Mouse (Mus musculus) gastrocnemius, postnatal 36 days (tissue): Measurements from ENCODE around the gene Gm13889. TPM values are rescaled to one million over a fixed set of nuclear protein-coding genes. Genes with fewer than 3 reads are reported as not detected.

Experiments
- DNase-seq, 2 experiments: peaks; one replicate each; pipeline ENCODE4 v3.0.0; 2022
- intact Hi-C: fragments of 180-260 bp; cut with DNase I; formaldehyde crosslinking; loops from one replicate; pipeline ENCODE4 v1.15.1; 2025
- long read RNA-seq, 2 experiments: library from polyadenylated mRNA; stranded (forward); transcript quantifications; one replicate each; pipeline ENCODE4 v2.0.0; 2021
- total RNA-seq, 2 experiments: library from RNA; stranded (reverse); gene quantifications; 2 replicates each; pipeline ENCODE4 v1.2.3; 2021

The Gm13889 gene
- 1 to 10 TPM; 6.1 to 7.6 TPM for total RNA-seq
- long read RNA-seq, experiment 1, partial matches to known transcripts, result 0 of 3 reads
- long read RNA-seq, experiment 1, other reads (novel, unspliced or antisense), result 0 of 3 reads
- long read RNA-seq, experiment 2, transcript Gm13889-201 (1 exons, 1,386 nt), result major isoform, 8 of 8 reads
- long read RNA-seq, experiment 2, partial matches to known transcripts, result 0 of 8 reads
- long read RNA-seq, experiment 2, other reads (novel, unspliced or antisense), result 0 of 8 reads

DNA sequence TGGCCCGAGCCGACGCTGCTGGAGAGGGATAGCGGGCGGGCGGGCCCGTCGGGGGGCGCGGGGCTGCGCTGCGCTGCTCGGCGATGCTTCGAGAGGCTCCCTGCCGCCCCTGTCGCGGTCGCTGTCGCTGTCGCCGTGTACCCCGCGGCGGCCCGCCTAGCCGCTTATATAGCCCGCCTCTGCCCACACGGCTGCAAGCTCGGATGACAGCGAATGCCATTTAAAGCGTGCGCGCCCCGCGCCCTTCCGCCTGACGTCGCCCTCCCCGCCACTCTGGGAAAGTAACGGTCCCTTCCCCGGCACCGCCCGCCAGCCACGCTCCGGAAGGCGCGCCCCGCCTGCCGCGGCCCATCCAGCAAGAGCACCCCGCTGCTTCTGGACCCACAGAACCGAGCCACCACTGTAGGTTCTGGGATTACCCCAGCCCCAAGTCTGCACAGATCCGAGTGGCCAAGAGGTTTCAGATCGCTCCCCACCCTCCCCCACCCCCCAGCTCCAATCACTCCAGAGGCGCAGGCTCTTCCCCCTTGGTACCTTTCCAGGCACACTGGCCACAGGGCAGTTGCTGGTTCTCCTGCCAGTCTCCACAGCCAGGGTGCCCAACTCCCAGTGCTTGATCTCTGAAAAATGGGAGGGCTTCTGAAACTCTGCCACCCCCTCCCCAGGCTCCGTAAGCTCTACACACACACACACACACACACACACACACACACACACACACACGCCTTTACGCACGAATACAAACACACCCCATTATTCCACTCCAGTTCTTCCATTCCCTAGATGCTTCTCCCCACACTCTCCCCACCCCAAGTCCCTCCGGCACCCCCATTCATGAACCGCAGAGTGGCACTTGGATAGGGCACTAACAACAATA is at the start of gene Gm13889:
Gm13889 (minus strand) TSS at position 294 of the 877 bp plus-strand sequence.
- DNase-seq, result peak; percentile 60 to 61
- intact Hi-C loops, result loop anchor here (1.0 to 5.0 kb wide), 2 partner anchors 45 to 87 kb away; no protein-coding TSS in a partner anchor

DNA sequence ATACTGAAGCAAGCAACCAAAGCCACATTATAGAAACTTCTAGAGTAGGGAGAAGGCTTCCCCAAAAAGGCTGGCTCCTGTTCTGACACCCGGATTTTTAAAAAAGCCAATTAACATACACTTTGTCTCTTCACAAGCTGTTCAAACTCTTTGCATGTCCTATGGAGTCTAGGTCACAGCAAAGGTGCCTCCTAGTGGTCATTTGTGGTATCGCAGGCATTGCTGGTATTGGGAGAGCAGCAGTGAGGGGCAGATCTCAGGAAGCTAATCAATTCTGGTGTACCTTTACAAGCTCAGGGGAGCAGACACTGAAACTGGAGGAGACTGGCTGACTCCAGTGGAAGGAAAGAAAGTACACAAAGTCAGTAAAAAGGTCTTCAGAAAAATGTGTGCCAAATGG is 45.3 kb upstream of the Gm13889 start:
- DNase-seq, result peak; percentile 66 to 81
- intact Hi-C loops, result no loop called here

DNA sequence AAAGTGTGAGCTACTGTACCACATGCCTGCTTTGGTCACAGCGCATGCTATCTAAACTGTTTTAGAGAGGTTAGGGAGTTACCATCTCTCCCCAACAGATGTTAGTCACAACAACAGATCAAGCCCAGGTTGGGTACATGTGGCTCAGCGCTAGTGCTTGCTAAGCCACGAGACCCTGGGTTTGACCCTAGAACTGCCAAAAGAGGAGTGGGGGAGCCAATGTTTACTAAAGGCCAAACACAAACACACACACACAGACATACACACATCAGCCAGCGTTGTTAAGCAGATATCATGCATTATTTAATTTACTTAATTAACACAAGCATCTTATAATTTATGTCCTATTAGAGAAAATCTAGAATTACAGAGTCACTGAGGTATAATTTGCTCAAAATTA is 44.9 kb upstream of the Gm13889 start:
- intact Hi-C loops, result loop anchor here (1.0 kb wide), 1 partner anchor 130 kb away; no protein-coding TSS in a partner anchor
- DNase-seq, result no peak

DNA sequence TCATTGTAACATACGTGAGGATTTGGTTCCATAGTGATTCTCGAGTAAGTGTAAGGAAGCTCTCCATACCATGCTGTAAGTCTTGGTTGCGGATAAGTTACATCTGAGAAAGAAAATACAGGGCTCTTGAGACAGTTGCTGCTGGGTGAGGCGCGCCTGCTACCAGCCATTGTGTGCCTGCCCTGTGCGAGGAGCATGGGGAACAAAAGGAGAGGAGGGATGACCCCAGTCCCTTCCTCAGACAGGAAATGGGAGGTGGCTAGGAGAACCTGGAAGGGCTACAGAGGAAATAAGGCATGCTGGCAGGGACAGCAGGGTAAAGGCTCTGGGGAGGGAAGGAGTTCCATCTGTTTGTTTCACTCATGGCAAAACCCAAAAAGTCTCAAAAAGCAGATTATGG is 44.4 kb upstream of the Gm13889 start:
- no peak for DNase-seq
- intact Hi-C loops, result loop anchor here (1.0 kb wide), 1 partner anchor 129 kb away; no protein-coding TSS in a partner anchor

DNA sequence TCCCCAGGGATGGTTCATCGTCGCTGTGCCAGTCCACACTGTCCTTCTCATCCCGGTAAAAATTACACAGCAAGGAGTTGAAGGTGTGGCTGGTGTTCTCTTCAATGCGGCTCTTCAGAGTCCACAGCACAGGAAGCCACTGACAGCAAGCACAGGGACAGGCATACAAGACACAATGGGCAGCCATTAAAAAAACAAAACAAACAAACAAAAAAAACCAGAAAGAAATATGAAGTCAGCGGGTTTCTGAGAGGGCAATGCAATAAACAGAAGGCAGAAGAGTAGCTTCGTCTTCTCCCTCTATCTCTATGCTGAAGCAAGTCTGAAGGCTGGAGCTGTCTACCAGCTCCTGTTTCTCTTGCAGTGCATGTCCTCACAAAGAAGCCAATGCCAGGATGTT is 39.3 kb upstream of the Gm13889 start, which contains the start of gene Gm27027:
Gm27027 (minus strand) TSS at position 101 of the 400 bp plus-strand sequence.
- DNase-seq, result no peak
- intact Hi-C loops, result no loop called here

DNA sequence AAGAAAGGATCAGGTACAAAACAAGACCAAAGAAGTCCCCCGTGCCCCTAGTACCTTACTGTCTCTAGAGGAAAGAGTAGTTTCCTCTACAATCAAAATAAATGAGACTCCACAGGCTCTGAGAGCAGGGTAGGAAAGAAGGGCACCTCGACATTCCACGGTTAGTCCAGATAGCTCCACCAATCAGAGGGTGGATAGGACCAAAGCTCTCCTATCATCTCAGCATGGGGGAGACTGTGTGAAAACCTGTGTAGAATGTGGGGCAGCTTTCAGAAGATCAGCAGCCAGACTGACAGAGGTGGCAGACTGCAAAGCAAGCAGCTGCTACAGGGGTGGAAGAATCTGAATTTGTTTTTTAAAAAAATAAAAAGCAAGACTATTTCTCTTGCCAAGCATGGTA is 35.8 kb upstream of the Gm13889 start:
- intact Hi-C loops, result no loop called here
- no peak for DNase-seq

DNA sequence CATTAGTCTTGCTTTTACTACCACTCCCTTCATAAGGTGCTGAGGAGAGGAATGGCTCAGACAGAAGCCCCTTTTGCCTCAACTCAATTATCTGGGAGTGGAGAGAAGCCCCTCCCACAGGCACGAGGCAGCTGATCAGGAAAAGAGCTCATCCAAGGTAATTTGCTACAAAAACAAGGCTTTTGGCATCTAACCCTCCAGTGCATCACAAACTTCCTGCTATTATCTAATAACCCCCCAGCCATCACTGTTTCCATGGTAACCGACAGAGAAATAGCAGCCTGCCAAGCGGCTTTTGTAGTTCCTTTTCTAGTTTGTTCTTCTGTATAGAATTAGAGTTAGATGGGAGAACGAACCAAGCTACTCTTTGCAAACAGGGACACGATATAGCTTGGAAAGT is 35.3 kb upstream of the Gm13889 start:
- intact Hi-C loops, result no loop called here

DNA sequence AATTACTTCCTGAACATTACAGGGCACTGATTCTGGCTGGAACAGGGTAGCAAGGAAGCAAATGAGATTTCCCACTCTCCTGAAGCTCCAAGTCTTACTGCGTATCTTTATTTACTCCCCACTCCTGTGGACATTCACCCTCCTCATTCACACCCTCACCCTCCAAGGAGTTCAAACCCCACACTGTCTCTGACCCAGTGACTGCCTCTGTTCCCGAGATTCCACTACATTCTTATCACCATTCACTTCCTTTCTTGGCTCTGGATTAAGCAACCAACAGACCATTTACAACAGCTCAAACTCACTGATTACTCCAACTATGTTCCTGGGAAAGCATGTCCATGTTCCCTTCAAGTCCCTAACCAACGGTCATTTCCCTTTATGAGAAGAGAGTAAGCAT is 34.3 kb upstream of the Gm13889 start:
- intact Hi-C loops, result no loop called here
- no peak for DNase-seq

More for the DNA sequence above, 35.3 kb upstream of the Gm13889 start:
- DNase-seq, result no peak

DNA sequence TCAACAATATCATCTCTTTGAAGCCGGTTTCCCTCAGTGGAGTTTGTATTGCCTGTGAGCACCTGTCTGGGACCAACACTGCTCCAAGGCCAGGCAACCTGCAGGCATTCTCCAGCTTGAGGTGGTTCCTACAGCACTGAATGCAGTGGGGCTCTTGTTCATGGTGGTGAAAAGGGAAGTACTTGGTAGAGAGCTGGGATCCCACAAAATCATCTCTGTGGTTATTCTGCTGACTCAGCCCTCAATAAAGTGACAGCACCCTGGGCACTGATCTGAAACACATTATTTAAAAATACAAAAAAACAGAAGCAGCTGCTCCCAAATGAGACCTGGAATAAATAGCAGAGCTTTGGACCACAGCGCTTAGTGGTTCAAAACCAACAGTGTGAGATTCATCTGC is 31.4 kb upstream of the Gm13889 start:
- no peak for DNase-seq
- intact Hi-C loops, result no loop called here

DNA sequence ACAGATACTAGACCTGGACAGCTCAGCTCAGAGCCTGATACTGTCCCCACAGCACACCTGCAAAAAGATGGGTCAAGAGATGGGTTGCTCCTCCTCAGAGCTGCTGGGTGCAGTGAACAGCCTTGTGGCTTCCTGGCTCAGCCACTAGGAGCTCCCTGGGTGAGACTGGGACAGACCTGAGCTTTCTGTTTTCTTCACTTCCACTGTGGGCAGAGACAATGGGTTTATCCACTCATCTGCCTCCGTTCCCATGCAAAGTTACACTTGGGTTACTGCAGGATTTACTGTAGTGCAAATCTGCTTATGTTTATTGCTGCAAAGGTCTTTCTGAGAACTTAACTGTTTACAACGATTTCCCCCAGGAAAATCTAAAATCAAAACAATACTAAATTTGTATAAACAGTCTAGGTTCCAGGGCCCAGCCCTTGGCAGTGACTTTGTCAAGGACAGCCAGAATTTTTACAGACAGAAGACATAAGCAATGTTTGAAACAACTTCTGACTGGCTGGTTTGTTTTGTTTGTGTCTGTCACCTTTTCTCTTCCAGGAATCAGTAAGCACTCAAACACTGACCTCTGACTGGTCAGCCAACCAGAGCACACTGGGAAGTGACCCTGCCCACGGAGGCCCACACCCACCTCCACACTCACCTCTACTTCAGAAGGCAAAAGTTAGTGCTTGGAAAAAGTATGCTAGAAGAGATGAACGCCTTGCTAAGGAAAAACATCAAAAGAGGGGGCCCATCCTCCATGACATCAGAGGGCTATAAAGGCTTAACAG is 25.6 kb upstream of the Gm13889 start:
- intact Hi-C loops, result no loop called here
- no peak for DNase-seq

DNA sequence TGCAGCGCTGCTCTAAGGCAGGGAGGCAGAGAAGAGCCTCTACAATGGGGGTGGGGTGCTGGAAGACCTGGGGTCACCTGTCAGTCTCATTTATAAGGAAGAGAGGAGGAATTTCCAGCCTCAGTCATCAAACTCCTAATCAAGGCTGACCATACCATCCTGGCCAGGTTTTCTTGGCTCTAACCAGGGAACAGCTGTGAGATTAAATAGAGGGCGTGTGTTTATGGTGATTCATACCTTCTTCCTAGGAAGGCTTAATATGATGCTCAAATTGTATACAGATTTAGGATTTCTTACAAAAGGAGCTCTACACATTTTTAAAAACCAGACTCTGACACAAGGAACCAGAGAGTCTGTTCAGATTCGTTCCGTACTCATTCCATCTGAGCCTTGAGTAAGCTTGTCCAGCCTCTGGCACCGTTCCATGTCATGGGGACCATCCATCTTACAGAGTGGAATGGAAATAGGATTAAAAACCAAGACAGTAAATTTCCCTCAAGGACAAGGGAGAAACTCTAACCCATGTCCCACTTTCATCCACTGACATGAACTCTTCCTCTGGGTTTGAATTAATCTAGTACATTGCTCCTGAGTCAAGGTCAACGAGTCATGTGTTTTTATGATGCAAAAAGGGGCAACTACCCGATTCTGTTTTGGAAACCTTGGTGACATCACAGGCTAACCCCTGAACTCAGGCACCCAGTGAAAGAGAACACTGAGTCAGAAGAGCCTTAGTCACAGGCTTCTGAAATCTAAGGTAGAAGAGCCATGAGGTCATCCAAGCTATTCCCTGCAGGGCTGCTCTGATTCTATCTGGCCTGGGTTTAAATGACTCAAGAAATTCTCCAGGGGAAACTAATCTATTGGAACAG is 22.5 kb upstream of the Gm13889 start:
- intact Hi-C loops, result no loop called here
- no peak for DNase-seq

DNA sequence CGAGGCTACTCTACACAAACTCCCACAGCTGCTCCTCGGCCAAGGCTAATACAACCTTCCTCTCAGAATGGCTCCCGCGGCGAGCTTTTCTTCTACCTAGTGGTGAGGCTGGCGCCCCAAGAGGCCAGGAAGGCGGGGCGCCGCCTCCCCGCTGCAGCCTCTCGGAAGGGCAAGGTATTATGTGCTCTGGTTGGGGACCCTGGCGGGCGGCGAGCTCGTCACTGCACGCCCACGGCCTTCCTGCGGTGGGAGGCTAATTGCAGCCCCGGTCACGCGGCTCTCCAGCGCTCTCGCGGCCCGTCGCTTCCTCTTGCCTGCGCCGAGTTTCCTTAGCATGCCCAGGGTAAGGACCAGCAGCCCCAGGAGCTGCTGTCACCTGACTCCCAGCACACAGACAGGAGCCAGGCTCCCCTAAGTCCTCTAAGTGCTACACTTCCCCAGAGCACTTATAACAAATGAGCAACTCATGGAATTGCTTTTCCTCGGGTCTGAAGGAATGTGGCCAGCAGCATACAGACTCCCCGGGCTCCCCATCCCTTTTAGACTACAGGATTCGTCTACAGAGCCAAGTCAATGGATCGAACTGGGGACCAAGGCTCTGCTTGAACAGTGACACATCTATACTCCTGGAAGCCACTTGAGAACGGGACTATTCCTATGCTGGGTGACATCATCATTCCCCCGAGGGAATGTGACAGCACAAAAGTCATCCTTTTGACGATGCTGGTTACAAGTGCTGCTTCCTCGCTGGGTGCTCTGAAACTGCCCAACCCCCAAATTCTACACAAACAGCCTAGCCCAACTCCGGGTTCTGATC is 19.6 kb upstream of the Gm13889 start:
- peak; percentile 21 to 30 for DNase-seq
- intact Hi-C loops, result no loop called here

DNA sequence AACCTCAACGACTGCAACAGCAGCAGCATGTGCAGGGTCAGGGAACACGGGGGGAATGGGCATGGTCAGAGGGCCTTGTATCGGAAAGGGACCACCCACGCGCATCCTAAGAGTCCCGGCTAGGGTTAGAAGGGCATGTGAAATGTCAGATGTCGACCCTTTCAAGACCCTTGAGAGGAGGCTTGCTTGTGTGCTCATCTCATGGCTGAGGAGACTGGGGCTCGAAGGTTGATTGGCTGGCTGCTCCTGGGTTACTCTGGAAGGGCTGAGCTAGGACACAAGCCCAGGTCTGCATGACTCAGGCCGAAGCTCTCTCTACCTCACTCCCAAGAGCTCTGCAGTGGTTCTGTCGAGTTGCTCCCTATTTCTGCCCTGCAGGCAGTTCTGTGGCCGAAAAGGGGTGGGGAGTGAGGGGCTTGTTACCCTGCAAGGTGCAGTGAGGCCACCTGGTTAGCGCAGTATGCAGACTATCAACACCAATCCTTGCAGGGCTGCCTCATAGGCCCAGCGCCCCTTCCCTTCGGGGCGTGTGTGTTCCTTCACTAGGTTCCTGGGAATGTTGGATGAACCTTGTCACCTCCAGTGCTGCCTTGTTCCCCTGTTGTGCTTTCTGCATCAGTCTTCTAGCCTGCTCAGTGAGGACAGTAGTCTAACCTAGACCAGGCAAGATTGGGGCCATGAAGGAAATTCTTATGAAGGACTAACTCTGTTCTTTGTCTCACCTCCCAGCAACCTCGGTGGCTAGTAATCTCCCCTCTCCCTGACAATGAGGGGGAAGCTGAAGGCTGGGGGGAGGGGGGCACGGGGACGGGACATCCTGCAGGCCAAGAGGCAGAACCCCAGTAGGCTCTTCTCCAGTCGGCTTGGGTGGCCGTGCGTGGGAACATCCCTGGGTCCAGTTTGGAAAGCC is 18.8 kb upstream of the Gm13889 start:
- DNase-seq, result no peak
- intact Hi-C loops, result no loop called here

DNA sequence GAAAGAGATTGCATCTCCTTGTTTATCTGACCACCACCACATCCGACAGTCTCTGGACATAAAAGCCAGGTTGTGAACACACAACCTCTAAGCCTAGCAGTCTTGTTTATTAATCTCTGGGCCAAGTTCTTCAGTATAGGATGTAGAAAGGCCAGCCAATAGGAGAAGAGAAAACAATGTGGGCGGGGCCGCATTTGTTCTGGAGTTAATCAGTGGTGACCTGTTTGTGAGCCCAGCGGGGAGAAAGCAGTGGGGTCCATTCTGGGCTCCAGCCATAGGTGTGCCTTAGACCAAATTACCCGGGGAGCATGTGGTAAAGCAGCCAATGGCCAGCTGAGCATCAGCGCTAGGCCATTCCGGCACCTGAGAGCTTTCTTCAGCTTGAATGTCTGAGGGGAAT is 18.0 kb upstream of the Gm13889 start:
- DNase-seq, result no peak
- intact Hi-C loops, result no loop called here

DNA sequence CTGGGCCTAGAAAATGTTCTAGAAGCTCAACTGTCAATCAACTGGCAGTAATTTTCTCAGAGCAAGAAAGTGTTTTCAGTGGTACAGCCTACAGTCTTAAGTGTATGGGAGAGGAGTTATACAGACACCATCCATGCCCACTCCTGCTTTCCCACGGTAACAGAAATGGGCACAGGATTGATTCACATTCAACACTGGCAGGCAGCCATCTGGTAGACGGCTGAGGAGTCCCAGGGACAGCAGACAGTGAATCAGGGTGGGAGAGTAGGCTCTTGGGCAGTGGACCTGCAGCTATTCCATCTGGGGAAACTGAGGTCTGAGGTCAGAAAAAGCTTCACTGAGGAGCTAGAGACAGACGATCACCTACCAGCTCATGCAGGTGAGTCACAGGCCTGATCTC is 14.6 kb upstream of the Gm13889 start:
- no peak for DNase-seq
- intact Hi-C loops, result no loop called here

DNA sequence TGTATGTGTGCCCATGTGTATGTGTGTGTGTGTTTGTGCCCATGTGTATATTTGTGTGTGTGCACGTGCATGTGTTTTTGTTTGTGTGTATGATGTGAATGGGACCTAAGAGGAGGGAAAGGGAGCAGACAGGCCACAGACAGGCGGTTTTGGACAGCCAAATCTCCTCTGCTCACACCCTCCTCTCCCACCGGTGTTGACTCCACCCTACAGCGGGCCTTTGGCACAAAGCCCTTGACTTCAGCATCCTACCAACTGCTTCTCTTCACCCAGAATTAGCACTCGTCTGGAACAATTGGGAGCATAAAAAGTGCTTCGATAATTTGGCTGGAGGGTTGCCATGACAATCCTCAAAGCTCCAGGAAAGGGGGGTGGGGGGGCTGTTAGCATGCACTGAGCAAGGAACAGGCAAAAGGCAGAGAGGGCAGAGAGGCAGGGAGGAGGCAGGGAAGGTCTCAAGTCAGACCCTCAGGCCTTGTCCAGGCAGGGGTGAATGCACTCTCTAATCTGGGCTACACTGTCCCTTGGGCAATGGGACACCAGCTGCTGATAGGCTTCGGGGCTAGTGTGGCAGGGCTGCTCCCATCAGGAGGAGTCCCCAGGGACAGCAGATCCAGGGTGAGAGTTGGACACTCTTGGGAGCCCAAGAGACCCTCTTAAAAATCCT is 7.6 kb upstream of the Gm13889 start:
- intact Hi-C loops, result no loop called here

DNA sequence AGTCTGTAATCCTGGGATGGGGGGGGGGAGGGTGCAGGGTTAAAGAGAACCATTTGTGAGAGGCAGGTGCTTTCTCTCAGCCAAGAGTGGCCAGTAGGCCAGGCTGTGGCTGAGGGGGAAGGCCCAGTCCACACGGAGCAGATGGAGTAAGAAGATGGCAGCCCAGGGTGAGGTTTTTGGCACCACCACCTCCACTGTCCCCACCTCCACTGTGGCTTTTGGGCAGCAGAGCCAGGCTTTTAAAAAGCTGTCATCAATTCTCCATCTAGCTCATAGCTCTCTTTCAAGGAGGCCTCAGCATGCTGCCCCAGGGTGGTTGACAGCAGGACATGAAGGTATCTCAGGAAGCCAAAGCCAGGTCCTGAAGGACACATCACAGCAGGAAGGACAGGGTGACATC is 6.8 kb upstream of the Gm13889 start:
- intact Hi-C loops, result no loop called here
- DNase-seq, result no peak

More for the DNA sequence above, 7.6 kb upstream of the Gm13889 start:
- no peak for DNase-seq
